Mouse (Mus musculus) MEL (cell line): Measurements from ENCODE around the gene Arhgap30. TPM values are rescaled to one million over a fixed set of nuclear protein-coding genes. Genes with fewer than 3 reads are reported as not detected.

Experiments used
- DNase-seq: peaks from one replicate; pipeline ENCODE4 v3.0.0; 2011; ENCODE audit warnings: low read depth, low spot score
- H3K27ac ChIP-seq: 2 replicates; pipeline ENCODE4 v1.5.1; 2012; ENCODE audit warnings: low read depth, mild to moderate bottlenecking, control low read depth, low read length, moderate library complexity; ENCODE audit not compliant: control insufficient read depth
- H3K27me3 ChIP-seq, 2 experiments: fragments of 150-350 bp in 1 of 2; sonication (generic) in 1 of 2; 2 replicates each; pipeline ENCODE4 v1.6.1; 2012; ENCODE audit warnings: low read length in 2 of 2, mild to moderate bottlenecking in 2 of 2, improper control_type of control experiment in 1 of 2, moderate library complexity in 1 of 2; ENCODE audit not compliant: insufficient read depth in 2 of 2, control insufficient read depth in 1 of 2
- H3K36me3 ChIP-seq, 2 experiments: 2 replicates each; pipeline ENCODE4 v1.6.1; 2012 to 2014; ENCODE audit warnings: low read length in 2 of 2, improper control_type of control experiment in 1 of 2, inconsistent platforms in 1 of 2, mild to moderate bottlenecking in 1 of 2; ENCODE audit not compliant: insufficient read depth in 2 of 2, control insufficient read depth in 1 of 2
- H3K4me1 ChIP-seq, 2 experiments: fragments of 150-350 bp in 1 of 2; sonication (generic) in 1 of 2; 2 replicates each; pipeline ENCODE4 v1.6.1; 2012; ENCODE audit warnings: low read length in 2 of 2, improper control_type of control experiment in 1 of 2, mild to moderate bottlenecking in 1 of 2; ENCODE audit not compliant: insufficient read depth in 2 of 2, control insufficient read depth in 1 of 2
- H3K4me3 ChIP-seq, 2 experiments: fragments of 150-350 bp in 1 of 2; sonication (generic) in 1 of 2; 2 replicates each; pipeline ENCODE4 v1.5.1; 2012; ENCODE audit warnings: low read depth in 2 of 2, low read length in 2 of 2, mild to moderate bottlenecking in 2 of 2, moderate library complexity in 2 of 2, control low read depth in 1 of 2, improper control_type of control experiment in 1 of 2; ENCODE audit not compliant: control insufficient read depth in 1 of 2, insufficient read depth in 1 of 2
- H3K79me2 ChIP-seq: 2 replicates; pipeline ENCODE4 v1.6.1; 2012; ENCODE audit warnings: mild to moderate bottlenecking, low read length, moderate library complexity; ENCODE audit not compliant: control insufficient read depth, poor library complexity, insufficient read depth
- H3K9ac ChIP-seq: 2 replicates; pipeline ENCODE4 v1.6.1; 2012; ENCODE audit warnings: low read depth, mild to moderate bottlenecking, control low read depth, low read length, moderate library complexity; ENCODE audit not compliant: control insufficient read depth, poor library complexity, severe bottlenecking
- H3K9me3 ChIP-seq: fragments of 150-350 bp; sonication (generic); replicated peaks from 2 replicates; pipeline ENCODE4 v1.6.1; 2012; ENCODE audit warnings: mild to moderate bottlenecking, low read length, improper control_type of control experiment, moderate library complexity; ENCODE audit not compliant: insufficient read depth
- CTCF ChIP-seq, 3 experiments: IDR thresholded peaks in 2 of 3; conservative IDR thresholded peaks in 1 of 3; 2 replicates each; pipeline ENCODE4 v1.5.1; 2011 to 2012; ENCODE audit warnings: low read length in 3 of 3, low read depth in 2 of 3, mild to moderate bottlenecking in 2 of 3, improper control_type of control experiment in 1 of 3, inconsistent platforms in 1 of 3, mixed read lengths in 1 of 3, moderate library complexity in 1 of 3; ENCODE audit not compliant: control insufficient read depth in 1 of 3, insufficient read depth in 1 of 3, poor library complexity in 1 of 3, severe bottlenecking in 1 of 3
- E2F4 ChIP-seq: IDR thresholded peaks from 2 replicates; pipeline ENCODE4 v1.6.1; 2011; ENCODE audit warnings: low read depth, low read length, improper control_type of control experiment, borderline replicate concordance
- ELF1 ChIP-seq: IDR thresholded peaks from 2 replicates; pipeline ENCODE4 v1.6.1; 2014; ENCODE audit warnings: low read depth, mild to moderate bottlenecking, inconsistent platforms, low read length, improper control_type of control experiment, moderate library complexity
- EP300 ChIP-seq, 2 experiments: IDR thresholded peaks; 2 replicates each; pipeline ENCODE4 v1.6.1; 2011; ENCODE audit warnings: improper control_type of control experiment in 2 of 2, low read length in 2 of 2, low read depth in 1 of 2, mild to moderate bottlenecking in 1 of 2
- ETS1 ChIP-seq: IDR thresholded peaks from 2 replicates; pipeline ENCODE4 v1.6.1; 2012; ENCODE audit warnings: low read depth, mild to moderate bottlenecking, inconsistent platforms, low read length, improper control_type of control experiment, moderate library complexity
- GABPA ChIP-seq: IDR thresholded peaks from 2 replicates; pipeline ENCODE4 v1.6.1; 2012; ENCODE audit warnings: low read depth, mild to moderate bottlenecking, inconsistent platforms, low read length, improper control_type of control experiment, moderate library complexity
- GATA1 ChIP-seq: IDR thresholded peaks from 2 replicates; pipeline ENCODE4 v1.6.1; 2011; ENCODE audit warnings: low read depth, low read length, improper control_type of control experiment
- HCFC1 ChIP-seq: IDR thresholded peaks from 2 replicates; pipeline ENCODE4 v1.6.1; 2012; ENCODE audit warnings: low read depth, mild to moderate bottlenecking, inconsistent platforms, low read length, improper control_type of control experiment, moderate library complexity
- JUND ChIP-seq: IDR thresholded peaks from 2 replicates; pipeline ENCODE4 v1.6.1; 2011; ENCODE audit warnings: low read depth, mild to moderate bottlenecking, improper control_type of control experiment, low read length
- KAT2A ChIP-seq: conservative IDR thresholded peaks from 2 replicates; pipeline ENCODE4 v1.6.1; 2012; ENCODE audit warnings: low read depth, low read length, improper control_type of control experiment, inconsistent platforms
- MAX ChIP-seq: IDR thresholded peaks from 2 replicates; pipeline ENCODE4 v1.6.1; 2011; ENCODE audit warnings: low read length, improper control_type of control experiment
- MAZ ChIP-seq: IDR thresholded peaks from 2 replicates; pipeline ENCODE4 v1.6.1; 2012; ENCODE audit warnings: low read depth, mild to moderate bottlenecking, inconsistent platforms, low read length, improper control_type of control experiment
- MEF2A ChIP-seq: IDR thresholded peaks from 2 replicates; pipeline ENCODE4 v1.6.1; 2014; ENCODE audit warnings: low read depth, mild to moderate bottlenecking, inconsistent platforms, low read length, improper control_type of control experiment; ENCODE audit not compliant: poor library complexity, insufficient replicate concordance, severe bottlenecking; ENCODE audit errors: extremely low read depth
- MYB ChIP-seq: IDR thresholded peaks from 2 replicates; pipeline ENCODE4 v1.6.1; 2011; ENCODE audit warnings: mild to moderate bottlenecking, low read depth, low read length, improper control_type of control experiment
- MYC ChIP-seq: IDR thresholded peaks from 2 replicates; pipeline ENCODE4 v1.6.1; 2011; ENCODE audit warnings: low read depth, mild to moderate bottlenecking, low read length, improper control_type of control experiment, moderate library complexity
- NRF1 ChIP-seq: IDR thresholded peaks from 2 replicates; pipeline ENCODE4 v1.6.1; 2014; ENCODE audit warnings: low read depth, mild to moderate bottlenecking, inconsistent platforms, low read length, improper control_type of control experiment, moderate library complexity; ENCODE audit not compliant: poor library complexity, insufficient read depth, severe bottlenecking
- RCOR1 ChIP-seq: IDR thresholded peaks from 2 replicates; pipeline ENCODE4 v1.6.1; 2012; ENCODE audit warnings: low read depth, mild to moderate bottlenecking, inconsistent platforms, low read length, improper control_type of control experiment
- SMC3 ChIP-seq: IDR thresholded peaks from 2 replicates; pipeline ENCODE4 v1.6.1; 2011; ENCODE audit warnings: low read depth, low read length, improper control_type of control experiment
- TCF12 ChIP-seq: IDR thresholded peaks from 2 replicates; pipeline ENCODE4 v1.6.1; 2014; ENCODE audit warnings: low read depth, mild to moderate bottlenecking, inconsistent platforms, low read length, improper control_type of control experiment, moderate library complexity
- USF2 ChIP-seq, 2 experiments: IDR thresholded peaks; 2 replicates each; pipeline ENCODE4 v1.6.1; 2011 to 2012; ENCODE audit warnings: improper control_type of control experiment in 2 of 2, low read length in 2 of 2, borderline replicate concordance in 1 of 2, inconsistent platforms in 1 of 2, low read depth in 1 of 2, mild to moderate bottlenecking in 1 of 2; ENCODE audit not compliant: insufficient read depth in 1 of 2
- ZKSCAN1 ChIP-seq: IDR thresholded peaks from 2 replicates; pipeline ENCODE4 v1.6.1; 2012; ENCODE audit warnings: low read depth, mild to moderate bottlenecking, inconsistent platforms, low read length, improper control_type of control experiment, moderate library complexity
- ZMIZ1 ChIP-seq: IDR thresholded peaks from 2 replicates; pipeline ENCODE4 v1.6.1; 2012; ENCODE audit warnings: low read depth, mild to moderate bottlenecking, inconsistent platforms, low read length, improper control_type of control experiment, moderate library complexity
- polyA plus RNA-seq, 2 experiments: library from polyadenylated mRNA; stranded (reverse) in 1 of 2; unstranded in 1 of 2; fragments of >175 nt in 1 of 2; fragments of >200 nt in 1 of 2; gene quantifications; 2 replicates each; pipeline versions ENCODE4 v1.2.1 to v1.2.4; 2012; ENCODE audit warnings: low replicate concordance in 2 of 2, low read depth in 1 of 2; ENCODE audit not compliant: insufficient read length in 2 of 2, insufficient read depth in 1 of 2, missing spikeins in 1 of 2
- total RNA-seq: library from RNA; depleted of rRNA; stranded (reverse); fragments of 300-350 nt; gene quantifications from 2 replicates; pipeline ENCODE4 v1.2.3, GENCODE M21; 2012

Arhgap30 gene
- total and polyA plus RNA-seq, 3 experiments = 31.0 to 41.2 TPM; not detected in 1

- no peak overlapping the region for H3K27ac ChIP-seq
- H3K36me3 ChIP-seq = peaks cover 0 to 18% of the 10 kb centered on the region in 2 experiments; a peak in 2 of 4 replicates
- H3K4me3 ChIP-seq = no peak overlapping the region
- H3K9ac ChIP-seq = no peak overlapping the region
- no peaks in the 10 kb centered on the region for H3K9me3 ChIP-seq
- no peaks in the 10 kb centered on the region for H3K79me2 ChIP-seq
- H3K4me1 ChIP-seq = peaks cover 0 to 14% of the 10 kb centered on the region in 2 experiments; a peak in 2 of 4 replicates
- DNase-seq = no peak
- TF ChIP-seq KAT2A (no peak), GATA1 (peak; percentile 47), TCF12 (no peak), RCOR1 (peak; percentile 50; the same call in 1 of the 2 replicates)
- no peaks in the 10 kb centered on the region; a peak in 1 of 4 replicates for H3K27me3 ChIP-seq
These were observed 36.4 kb downstream of the Arhgap30 start for GRCm38 (mm10) chr1:171425126-171425525.

DNA sequence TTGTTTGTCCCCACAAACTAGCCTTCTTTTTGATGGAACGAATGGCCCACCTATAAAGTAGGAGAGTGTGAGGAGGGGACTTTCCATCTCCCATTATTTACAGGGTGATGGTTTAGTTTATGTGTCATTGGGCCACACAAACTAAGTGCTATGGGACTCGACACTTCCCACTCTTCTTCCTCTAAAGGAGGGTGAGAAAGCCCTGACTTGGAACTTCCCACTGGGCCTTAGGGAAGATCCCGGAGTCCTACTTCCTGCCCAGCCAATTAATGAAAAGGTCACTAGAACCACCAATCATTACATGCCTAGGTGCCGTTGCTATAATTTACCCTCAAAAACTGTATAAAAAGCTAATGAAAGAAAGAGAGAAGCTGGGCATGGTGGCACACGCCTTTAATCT is 43.4 kb downstream of the Arhgap30 start:
- TF ChIP-seq NRF1 (no peak), MAZ (no peak), E2F4 (no peak), HCFC1 (no peak), USF2 (IDR thresholded peaks at IDR 0.05; ENCODE audit: borderline replicate concordance in 1 of 2, insufficient read depth in 1 of 2, low read depth in 1 of 2, low read length in 2 of 2) (no peak), SMC3 (no peak), JUND (no peak), ETS1 (no peak), EP300 (IDR thresholded peaks at IDR 0.05; ENCODE audit: low read depth in 1 of 2, low read length in 2 of 2) (no peak), MAX (no peak), GABPA (no peak), ZMIZ1 (no peak), MYB (no peak), ZKSCAN1 (no peak), CTCF (IDR thresholded peaks at IDR 0.05 in 2 of 3, conservative IDR thresholded peaks at IDR 0.05 in 1 of 3; ENCODE audit: control insufficient read depth in 1 of 3, insufficient read depth in 1 of 3, low read depth in 2 of 3, low read length in 3 of 3, poor library complexity in 1 of 3, severe bottlenecking in 1 of 3) (no peak), ELF1 (no peak), MEF2A (no peak), MYC (no peak)
- TF ChIP-seq, all 39 proteins: peak for 0
- H3K27me3 ChIP-seq = peaks cover 3 to 4% of the 10 kb centered on the region in 2 experiments; a peak in 3 of 4 replicates
- no peaks in the 10 kb centered on the region for H3K79me2 ChIP-seq
- H3K4me3 ChIP-seq = no peak overlapping the region
- H3K9me3 ChIP-seq = no peaks in the 10 kb centered on the region
- no peak overlapping the region for H3K27ac ChIP-seq
- 0 out of 4 replicates have a peak, but pooled peaks cover 0 to 2% of the 10 kb centered on the region in 2 experiments for H3K4me1 ChIP-seq
- no peak for DNase-seq
- no peak overlapping the region for H3K9ac ChIP-seq
- no peaks in the 10 kb centered on the region for H3K36me3 ChIP-seq
